Mouse (Mus musculus) spleen, embryonic (tissue): ENCODE results near the gene Dohh.

Source experiments
- CTCF ChIA-PET: fragments of 350-600 bp; sonication (Branson Sonifier 250); formaldehyde crosslinking; loops from one replicate; lab custom pipeline; 2022; lab: Charles Lee

Dohh gene

DNA sequence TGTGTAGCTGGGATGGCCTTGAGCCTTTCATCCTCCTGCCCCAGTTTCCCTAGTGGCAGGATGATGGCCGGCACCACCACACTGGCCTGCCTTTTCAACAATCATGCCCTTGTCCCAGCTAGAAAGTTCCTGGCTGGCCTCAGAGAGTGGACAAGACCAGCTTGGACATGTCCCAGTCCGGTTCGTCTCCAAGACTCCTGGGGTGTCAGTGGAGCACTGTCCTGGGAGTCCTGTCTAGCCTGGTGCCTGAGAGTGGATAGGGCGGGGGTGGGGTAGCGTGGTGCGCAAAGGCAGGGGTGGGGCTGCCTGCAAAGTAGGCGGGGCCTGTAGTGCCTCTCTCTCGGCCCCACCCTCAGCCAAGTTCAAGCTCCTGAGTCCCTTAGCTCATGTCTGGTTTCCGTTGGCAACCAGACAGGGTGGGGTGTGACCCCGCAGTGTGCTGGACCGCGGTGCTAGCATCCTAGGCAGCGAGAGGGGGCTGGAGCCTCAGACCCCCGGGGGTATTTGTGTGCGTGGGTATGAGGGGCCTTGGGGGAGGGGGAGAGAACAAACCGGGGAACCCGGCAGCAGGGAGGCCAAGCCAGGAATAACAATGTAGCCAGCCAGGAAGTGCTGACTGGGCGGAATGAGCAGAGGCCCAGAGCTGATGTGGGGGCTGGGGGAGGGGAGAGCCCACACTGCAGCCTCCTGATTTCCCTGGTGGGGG lies 17.4 kb downstream of the Dohh start:
- CTCF ChIA-PET = interaction anchor here (0.6 to 1.2 kb wide), 2 partner anchors 10 to 56 kb away, joined by 3 to 6 read pairs; no protein-coding TSS in a partner anchor

DNA sequence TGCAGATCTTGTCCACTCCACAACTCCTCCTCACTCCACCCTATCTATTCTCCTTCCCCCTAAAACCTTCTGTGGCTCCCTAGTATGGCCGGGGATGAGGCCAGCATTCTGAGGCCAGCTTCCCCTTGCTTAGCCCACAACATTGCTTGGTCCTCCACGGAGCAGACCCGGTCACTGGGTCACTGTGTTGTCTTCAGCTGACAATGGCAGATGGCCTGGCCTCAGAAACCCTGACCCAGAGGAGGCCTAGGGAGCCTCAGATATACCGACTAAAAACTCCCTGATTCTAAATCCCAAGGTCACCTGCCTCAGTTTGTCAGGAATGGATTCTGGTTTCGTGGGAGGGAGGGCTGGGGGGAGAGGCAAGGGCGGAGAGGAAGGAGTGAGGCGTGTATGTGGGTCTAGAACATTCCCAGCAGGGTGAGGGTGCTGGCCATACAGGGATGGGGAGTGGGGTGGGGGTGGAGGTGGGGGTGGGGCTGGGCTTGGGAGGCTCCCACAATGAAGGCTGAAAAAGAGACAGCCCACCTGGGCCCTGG lies 18.1 kb downstream of the Dohh start:
- CTCF ChIA-PET = interaction anchor here (0.6 to 1.2 kb wide), 2 partner anchors 10 to 56 kb away, joined by 3 to 6 read pairs; no protein-coding TSS in a partner anchor

DNA sequence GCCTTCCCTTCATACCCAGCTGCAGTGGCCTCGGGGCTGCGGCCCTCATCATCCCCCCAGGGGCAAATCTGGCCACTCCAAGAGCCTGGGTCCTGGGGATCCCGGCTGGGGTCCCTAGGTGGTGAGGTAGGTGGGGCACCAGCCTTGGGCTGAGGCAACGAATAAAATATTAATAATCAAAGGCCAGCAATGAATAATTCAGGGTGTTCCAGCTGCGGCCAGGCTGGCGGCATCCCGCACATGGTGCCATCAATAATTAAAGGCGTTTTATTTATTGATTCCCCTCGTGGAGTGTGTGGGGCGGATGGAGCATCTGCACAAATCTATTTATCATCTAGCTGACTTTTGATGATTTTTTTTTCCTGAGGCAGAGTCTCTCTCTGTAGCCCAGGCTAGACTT lies 19.3 kb downstream of the Dohh start:
- CTCF ChIA-PET = no interaction called here

DNA sequence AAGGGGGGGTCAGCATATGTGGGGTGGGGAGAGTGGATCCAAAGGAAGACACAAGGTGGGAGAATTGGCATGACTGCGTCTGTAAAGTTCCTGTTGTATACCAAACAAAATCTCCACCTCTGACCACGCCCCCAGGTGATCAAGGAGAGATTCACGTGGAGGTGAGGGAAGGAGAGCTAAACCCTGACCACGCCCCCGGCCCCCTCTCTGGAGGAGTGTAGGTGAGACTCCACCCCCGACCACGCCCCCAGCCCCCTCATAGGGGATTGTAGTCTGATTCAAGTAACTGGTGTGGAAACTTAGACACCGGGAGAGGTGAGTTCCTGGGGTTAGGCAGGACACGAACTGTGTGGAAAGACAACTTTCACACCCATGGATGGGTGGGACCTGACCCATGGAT lies 19.9 kb downstream of the Dohh start:
- CTCF ChIA-PET = interaction anchor here (0.9 kb wide), 1 partner anchor 21 kb away, joined by 4 read pairs; no protein-coding TSS in a partner anchor

DNA sequence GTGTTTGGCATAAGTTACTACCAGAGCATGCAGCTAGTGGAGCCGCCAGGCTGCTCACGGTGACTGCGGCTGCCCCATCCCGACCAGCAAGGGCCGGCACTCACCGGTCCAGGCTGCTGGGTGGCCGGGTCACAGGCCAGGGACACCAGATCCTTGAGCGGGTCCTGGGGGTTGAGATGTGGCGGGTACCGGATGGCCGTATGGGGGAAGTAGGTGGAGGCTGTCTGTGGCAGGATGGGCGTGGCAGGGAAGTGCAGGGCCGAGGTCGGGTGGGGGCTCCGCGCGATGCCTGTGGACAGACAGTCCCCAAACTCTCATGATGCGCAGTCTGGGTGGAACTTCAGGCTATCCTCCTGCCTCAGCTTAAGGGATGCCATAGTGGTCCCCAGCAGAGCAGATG lies 20.5 kb downstream of the Dohh start:
- CTCF ChIA-PET = interaction anchor here (0.6 to 1.3 kb wide), 5 partner anchors 9 to 115 kb away, joined by 3 to 22 read pairs (median 4); no protein-coding TSS in a partner anchor

DNA sequence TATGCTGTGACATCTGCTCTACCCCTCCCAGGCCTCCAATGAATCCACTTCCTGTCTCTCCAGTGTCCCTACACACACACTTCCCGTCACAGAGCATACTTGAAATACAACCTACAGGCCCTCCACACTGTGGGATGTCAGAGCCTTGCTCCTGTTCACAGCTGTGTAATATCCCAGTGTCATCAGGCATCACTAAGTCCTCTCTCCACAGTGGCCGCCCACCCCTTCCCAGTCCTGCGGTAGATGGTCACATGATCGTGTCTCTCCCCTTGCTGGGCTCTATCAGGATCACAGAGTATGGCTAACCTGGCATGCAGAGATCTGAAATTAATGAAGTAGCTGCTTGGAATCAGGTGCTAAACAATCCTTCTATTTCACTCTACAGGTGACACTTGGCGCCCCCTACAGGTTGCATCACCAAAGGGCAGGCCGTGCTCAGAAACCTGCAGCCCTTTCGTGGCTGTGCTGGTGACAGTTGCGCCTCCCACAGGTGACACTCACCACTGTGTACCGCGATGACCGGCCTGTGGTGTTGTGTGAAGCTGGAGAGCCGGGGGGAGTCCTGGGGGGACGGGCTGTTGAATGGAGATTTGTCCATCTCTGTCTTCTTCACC lies 21.5 kb downstream of the Dohh start:
- CTCF ChIA-PET = interaction anchor here (0.8 to 1.3 kb wide), 2 partner anchors 10 to 116 kb away, joined by 4 to 22 read pairs; no protein-coding TSS in a partner anchor

DNA sequence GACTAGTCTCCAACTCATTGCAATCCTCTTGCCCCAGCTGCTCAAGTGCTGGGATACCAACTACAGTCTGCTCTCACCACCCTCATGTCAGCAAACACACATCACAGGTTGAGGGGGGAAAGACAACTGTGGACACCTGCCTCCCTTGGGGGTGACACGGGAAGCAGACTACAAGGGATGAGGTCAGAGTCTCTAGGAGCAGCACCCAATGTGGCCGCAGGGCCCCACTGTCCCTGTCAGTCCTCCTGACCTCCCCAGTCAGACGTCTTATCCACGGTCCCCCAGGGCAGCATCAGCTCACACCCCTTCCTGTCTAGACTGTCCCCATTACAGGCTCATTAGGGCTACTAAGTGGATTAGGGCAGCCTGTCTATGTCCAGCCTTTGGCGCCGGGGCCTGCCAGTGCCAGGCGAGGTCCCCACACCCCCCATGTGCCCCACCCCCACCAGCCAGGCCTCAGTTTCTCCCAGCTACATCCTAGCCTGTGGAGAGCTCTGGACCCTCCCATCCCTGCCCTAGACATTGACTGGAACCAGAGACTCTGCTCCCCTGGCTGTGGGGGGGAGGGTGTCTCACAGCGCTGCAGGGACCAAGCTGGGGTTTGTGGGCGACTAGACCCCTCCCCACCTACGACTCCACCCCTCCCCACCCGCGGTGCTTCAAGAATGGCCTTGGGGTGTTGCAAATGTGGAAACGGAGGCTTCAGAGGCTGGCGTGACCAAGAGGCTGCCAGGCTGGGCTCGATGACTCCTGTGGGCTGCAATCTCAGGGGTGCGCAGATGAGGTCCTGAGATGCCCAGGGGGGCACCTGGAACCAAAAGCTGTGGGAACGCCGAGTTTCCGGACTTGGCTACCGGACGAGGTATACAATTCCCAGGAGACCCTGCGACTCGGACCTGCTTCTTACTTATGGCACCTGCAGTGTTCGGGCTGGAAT lies 22.5 kb downstream of the Dohh start:
- CTCF ChIA-PET = interaction anchor here (0.6 to 0.7 kb wide), 2 partner anchors 11 to 938 kb away, joined by 3 read pairs; no protein-coding TSS in a partner anchor

DNA sequence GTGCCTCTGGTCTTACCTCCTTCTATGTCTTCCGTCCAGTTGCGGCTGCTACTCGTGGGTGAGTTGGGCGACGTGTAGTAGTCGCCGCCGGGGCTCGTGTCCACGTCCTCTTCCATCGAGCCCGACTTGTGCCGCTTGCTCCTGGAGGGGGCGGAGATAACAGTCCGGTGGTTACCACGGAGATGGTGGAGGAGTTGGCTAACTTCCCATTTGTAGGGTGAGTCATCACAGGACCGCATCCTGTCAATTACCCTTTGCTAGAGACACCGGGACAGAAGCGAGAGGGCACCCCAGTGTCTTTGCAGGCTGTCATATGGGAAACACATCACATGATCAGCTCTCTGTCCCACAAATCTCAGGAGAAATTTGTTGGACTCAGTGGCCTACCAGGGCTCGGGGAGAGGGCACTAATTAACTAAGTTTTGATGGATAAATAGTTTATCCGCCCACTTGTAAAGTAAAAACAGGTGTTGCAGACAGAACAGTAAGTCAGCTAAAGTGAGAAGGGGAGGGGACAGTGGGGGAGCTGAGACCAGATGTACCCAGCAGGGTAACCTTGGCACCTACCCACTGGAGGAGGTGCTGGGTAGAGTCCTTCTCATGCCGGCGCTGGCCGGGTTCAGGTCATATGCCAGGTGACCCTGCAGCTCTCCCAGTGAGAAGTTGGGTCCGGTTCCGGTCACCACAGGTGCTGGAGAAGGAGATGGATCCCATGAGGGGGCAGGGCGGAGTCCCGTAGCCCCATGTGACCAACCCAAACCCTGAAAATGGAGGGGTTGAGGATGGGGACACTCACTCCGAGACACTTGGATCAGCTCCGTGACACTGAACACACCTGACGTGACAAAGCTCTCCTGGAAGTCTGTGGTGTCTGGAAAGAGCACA lies 23.6 kb downstream of the Dohh start:
- CTCF ChIA-PET = interaction anchor here (0.5 to 0.7 kb wide), 2 partner anchors 12 to 661 kb away, joined by 3 read pairs; no protein-coding TSS in a partner anchor

DNA sequence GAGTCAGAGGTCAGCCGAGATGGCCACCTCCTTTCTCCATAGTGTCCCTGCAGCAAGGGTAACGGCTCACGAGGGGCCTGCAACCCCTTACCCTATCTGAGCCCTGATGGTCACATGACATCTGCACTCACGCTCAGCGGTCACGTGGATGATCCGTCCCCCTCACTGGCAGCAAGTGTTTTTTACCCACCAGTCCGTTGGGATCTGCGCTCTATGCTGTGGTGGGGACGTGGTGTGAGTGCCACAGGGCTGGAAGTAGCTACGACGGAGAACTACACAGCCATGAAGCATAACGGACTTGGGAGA lies 24.1 kb downstream of the Dohh start:
- CTCF ChIA-PET = no interaction called here

DNA sequence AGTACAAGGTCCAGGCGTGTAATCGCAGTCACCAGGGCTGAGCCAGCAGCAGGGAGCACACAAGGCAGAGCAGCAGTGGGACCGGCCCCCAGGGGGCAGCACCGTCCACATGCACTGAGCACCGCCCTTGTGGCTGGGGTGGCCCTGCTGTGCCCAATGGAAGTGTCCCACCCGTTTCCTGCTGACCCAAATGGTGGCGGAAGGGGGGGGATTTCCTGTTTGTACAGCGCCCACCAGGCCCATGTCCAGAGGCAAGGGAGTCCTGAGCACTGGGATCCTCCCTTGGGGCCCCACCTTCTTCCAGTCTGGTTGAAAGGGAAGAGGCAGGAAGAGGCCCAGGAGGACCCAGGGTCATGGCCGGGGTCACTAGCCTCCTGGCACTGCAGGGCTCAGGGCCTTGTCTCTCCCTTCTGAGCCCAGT lies 24.7 kb downstream of the Dohh start:
- CTCF ChIA-PET = interaction anchor here (0.6 kb wide), 1 partner anchor 13 kb away, joined by 3 read pairs; no protein-coding TSS in a partner anchor

DNA sequence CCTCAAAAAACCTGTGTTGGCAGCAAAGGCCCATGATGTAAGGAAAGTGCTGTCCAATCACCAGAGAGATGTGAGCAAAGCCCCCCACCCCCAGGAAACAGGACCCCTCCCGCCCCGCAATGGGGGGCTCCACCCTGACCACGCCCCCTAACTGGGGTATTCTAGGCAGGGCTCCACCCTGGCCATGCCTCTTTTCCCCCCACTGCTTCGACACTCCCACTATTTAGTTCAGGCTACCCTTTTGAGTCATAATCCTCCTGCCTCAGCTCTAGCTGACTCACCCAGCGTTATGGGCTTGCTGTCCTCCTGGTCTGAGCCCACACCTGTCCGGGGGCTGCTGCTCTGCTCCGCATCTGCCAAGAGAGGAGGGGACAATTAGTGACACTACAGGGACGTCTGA lies 25.1 kb downstream of the Dohh start:
- CTCF ChIA-PET = interaction anchor here (0.6 kb wide), 1 partner anchor 13 kb away, joined by 3 read pairs; no protein-coding TSS in a partner anchor

DNA sequence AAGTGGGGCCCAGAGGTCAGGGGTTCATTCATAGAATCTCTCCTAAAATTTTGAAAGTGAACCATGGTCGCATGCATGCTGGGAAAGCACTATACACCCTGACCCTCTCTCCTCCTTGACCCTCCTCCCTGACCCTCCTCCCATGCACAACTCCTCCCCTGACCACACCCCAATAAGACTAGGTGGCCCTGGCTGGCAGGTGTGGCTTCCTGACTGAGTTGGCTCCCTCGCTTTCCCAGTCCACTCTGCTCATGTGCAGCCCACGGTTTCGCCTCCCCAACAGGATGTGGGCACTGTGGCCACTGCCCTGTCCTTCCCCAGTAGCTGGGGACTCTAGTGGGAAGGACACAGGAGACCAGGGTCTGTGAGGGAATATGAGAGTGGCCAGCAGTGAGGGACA lies 26.1 kb downstream of the Dohh start:
- CTCF ChIA-PET = no interaction called here

DNA sequence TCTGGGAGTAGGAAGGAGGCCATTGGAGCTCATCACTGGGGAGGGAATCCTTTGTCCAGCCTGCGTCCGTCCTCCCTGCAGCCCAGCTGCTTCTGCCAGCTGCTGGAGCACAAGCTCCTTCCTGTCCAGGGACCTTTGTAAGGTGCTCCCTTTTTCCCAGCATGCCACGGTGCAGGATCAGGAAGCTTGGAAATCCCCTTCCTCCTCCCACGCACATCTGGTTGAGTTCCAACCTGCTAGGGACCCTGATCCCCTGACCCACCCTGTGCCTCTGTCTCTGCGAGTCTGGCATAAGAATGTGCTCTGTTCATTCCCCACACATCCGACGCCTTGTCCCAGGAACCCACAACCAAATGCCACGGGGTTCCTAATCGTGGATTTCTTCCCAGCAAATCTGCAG lies 26.8 kb downstream of the Dohh start:
- CTCF ChIA-PET = no interaction called here

DNA sequence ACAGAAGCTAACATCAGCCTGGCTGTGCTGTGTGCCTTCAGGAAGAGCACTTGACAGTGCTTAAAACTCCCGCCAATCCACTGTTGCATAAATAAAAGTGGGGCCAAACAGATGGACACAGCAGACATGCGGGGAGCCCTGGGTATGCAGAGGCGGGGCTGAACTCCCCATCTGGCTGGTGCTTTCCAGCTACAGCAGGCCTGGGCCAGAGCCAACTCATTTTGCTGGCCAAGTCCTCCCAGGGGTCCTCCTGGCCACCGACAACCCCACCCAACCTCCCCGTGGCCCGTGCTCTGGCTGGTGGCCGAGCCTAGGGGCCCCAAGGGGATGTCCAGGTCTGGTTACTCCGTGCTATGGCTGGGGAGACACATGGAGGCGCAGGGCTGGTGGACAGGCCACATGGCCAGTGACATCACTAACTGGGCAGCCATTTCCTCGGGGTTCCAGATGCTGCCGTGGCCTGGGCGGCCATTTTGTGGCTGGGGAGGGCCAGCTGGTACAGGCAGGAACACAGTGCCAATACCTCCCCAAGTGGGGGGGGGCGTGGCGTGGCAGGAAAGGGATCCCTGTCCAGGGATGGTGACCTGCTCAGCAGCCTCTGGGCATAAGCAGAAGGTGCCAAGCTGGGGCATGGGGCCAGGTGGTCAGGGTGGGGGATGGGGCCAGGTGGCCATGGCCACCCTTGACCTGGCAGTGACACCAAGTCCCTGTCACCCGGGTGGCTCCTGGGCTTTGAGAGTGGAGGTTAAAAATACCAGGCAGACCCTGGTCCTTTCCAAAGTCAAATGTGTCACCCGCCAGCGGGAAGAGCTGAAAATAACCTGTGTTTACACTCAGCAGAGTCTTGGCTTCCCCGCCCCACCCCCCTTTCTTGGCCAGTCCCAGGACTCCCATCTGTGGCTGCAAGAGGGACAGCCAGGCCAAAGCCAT lies 27.5 kb downstream of the Dohh start:
- CTCF ChIA-PET = interaction anchor here (0.7 kb wide), 1 partner anchor 10 kb away, joined by 3 read pairs; no protein-coding TSS in a partner anchor

DNA sequence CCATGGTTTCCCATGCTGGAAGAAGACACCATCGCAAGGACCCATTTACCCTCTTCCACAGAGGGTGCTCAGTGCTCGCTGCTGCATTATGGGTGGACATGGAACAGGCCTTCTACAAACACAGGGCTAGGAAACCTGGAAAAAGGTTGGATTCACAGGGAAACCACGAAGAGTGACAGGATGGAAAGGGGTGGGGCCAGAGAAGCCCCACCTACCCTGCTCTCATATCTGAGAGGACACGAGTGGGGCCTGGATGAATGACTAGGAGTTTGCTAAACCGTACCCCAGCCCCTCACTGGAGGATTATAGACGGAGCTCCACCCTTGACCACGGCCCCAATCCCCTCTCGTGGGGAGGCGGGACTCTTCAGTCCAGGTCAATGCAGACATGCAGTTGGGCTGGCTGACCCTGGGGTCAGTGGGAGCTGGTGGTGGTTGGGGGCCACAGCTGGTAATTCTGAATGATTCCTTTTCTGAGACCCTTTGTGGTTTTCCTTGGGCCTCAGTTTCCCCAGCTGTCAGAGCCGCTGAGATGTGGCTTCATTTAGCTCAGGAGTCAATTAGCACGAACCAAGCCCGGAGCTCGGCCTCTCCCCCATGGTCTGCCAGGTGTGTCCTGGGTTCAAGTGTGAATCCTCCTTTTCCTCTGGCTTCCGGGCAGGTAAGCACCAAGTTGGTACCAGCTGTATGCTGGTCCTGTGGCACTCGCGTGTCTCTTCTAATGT lies 28.5 kb downstream of the Dohh start:
- CTCF ChIA-PET = interaction anchor here (1.0 kb wide), 1 partner anchor 19 kb away, joined by 5 read pairs; no protein-coding TSS in a partner anchor

DNA sequence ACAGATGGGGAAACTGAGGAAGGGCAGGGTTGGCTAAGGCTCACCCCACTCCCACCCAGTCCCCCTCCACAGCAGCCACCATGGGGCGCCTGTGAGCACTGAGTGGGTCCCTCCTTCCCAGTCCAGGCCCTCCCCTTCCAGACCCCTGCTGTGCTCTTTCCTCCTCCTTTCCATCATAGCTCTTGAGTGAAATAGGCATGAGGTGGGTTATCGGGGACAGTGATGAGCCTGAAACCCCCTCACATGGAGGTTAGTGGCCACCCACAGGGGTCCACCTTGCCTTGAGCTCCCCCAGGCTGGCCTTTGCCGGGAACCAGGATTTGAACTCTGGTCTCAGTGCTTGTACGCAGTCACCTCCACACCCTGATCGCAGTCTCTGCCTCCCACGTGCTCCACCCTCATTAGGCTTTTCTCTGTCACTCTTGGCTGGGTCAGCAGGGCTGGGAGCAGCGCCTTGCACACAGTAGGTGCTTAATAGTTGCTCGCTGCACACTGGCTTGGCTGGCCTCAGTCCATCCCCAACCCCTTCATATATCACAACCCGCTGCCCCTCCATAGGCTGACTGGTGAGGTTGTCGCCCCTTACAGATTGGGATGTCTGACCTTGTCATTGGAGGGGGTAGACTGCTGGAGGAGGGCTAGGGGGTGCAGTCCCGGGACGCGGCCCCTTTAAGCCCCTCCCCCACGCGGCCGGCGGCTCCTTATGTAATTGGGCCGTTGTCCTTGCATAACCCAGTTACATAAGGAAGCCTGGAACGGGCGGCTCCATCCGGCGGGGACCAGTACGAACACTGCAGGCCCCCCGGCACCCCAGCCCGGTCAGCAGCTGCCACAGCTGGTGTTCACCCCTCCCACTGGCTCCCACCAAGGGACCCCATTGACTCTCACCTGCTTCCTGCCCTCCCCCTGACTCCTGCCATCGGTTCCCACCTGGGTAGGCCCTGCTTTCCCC lies 29.4 kb downstream of the Dohh start:
- CTCF ChIA-PET = interaction anchor here (1.0 kb wide), 1 partner anchor 20 kb away, joined by 5 read pairs; no protein-coding TSS in a partner anchor

DNA sequence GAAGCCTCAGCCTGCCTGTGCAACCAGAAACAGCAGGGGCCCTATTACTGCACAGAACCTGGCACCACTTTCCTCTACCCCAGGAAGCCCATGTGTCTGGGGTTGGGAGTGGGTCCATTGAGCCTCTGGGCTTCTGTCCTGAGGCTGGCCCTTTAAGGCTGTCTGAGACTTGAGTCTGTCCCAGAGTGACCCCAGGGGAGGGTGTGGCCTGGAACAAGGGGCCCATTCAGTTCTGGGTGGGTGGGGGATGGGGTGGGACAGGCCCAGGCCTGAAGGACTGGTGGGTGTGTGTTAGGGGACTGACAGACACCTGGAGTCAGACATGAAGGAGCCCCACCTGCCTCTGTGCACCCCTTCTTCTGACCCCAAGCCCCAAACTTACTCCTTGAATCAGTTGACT lies 30.5 kb downstream of the Dohh start:
- CTCF ChIA-PET = no interaction called here
